Mouse (Mus musculus) R1 (cell line): Measurements from ENCODE around the gene Kif19a.

ENCODE experiments used
- DNase-seq: peaks from one replicate; pipeline ENCODE4 v3.0.0-alpha.2; 2018; ENCODE audit warnings: low read depth, low spot score

The Kif19a gene

GRCm38 (mm10) chr11:114807025-114807424, 41.8 kb downstream of the Kif19a start:
- no peak for DNase-seq

DNA sequence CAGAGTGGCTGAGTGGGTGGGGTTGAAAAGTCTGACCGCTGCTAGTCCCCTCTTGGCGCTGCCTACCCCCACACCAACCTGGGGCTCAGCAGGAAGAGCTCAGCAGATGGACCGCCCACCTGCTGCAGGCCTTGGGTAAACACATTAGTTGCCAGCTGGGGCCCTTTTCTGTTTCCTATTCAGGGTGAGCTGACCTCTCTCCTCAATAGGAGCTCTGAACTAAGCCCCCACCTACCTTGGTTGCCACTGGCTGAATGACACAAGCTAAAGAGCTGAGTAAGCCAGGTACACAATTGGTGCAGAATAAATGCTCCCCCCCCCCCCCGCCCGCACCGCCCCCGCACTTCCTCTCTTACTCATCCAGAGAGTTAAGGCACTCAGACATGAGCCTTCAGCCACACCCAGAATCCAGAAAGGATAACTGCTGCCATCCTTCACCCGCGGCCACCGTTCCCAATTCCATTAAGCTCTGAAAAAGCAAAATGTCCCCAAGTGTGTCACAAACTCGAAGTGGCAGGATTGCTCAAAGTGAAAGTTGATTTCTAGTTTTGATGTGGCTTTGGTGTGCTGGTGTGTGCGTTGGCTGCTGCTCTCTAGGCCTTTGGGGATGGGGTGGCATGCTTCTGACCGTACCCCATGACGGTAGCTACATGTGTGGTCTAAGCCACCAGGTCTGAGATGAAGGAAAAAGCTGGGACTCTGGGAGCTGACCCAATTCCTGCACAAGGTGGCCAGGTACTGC, 42.7 kb downstream of the Kif19a start:
- no peak for DNase-seq

DNA sequence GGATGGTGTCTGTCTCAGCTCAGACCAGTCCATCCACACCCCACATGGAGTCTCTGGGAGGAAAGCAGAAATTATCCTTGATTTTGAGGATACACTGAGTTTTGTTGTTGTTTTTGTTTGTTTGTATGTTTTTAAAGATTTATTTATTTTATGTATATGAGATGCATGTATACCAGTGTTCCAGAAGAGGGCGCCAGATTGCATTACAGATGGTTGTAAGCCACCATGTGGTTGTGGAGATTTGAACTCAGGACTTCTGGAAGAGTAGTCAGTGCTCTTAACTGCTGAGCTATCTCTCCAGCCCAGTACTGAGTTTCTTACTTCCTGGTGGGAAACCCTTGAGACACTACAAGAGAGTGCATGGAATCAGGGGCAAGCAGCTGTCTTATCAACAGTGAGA, 44.2 kb downstream of the Kif19a start:
- DNase-seq, result no peak

DNA sequence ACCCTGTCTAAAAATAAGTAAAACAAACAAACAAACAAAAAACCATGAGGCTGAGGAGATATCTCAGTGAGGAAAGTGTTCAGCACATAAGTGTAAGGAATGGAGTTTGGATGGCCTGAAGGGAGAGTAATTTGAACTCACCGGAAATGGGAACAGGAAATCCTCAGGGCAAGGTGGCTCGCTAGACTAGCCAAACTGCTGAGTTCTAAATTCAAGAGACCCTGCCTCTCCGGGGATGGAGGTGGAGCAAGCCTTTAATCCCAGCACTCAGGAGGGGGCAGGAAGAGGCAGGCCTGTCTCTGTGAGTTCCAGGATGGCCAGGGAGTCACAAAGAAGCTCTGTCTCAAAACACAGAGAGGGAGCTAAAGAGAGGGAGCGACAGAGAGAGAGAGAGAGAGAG, 45.2 kb downstream of the Kif19a start:
- peak; percentile 68 for DNase-seq

DNA sequence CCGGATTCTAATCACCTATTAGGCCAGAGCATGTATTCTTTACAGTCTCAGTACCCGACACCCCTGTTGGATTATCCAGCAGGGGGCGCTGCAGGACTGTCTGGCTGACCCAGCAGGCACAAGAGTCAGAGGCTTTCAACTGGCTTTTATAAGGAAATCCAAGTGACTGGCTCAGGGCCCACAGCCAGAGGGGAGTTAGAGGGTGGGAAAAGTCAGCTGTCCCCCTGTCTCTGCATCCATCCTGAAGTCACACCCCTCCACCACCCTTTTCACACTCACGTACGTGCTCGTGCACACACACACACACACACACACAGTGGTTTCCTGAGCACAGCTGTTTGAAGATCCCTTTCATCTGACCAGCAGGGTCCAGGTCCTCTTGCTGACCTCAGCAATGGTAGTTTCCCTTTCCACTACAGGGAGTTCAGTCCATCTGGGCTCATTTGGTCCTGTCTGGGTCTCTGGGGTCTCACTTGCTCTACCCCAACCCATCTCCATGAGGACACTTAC, 47.6 kb downstream of the Kif19a start:
- DNase-seq, result peak; percentile 85

DNA sequence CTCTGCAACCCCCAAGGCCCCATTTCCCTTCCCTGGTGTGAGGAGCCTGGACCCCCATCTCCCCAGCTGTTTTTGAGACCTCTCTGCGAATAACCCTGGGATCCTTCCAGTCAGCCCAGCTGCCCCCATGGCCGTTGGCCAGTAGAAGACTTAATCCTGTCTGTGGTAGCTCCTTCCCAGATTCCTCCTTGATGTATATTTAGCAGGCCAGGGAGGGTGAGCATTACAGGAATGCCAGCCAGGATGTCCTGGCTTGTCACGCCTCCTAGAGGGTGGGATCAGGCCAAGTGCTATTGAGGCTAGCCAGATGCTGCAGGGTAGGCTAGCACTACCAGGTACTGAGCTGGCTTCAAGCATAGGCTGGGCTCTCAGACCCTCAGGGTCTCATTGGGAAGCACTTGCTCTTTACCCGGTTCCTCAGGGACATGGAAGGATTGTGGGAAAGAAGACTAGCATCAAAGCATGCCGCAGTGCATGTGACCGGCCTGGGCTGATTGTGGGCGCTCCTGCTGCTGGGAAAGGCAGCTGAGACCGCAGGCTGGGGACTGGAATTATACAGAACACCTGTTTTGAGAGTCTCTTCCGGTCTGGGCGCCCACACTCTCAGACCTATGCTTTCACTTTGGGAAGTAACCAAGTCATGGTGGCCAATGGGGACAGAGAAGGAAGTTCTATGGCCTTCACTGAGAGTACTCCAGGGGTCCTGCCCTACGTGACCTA, 49.8 kb downstream of the Kif19a start:
- peak; percentile 39 for DNase-seq

DNA sequence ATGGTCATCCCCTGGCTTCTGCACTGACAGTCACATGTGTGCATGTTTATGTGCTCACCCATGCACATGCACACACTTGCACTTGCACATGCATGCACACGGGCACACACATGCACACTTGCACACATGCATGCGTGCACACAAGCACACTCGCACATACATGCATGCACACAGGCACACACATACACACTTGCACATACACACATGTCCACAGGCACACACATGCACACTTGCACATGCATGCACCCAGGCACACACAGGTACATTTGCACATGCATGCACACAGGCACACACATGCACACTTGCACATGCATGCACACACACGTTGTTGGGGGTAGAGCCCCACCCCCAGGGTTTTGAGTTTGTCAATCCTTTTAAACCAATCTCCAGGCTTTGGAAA, 51.7 kb downstream of the Kif19a start:
- no peak for DNase-seq

DNA sequence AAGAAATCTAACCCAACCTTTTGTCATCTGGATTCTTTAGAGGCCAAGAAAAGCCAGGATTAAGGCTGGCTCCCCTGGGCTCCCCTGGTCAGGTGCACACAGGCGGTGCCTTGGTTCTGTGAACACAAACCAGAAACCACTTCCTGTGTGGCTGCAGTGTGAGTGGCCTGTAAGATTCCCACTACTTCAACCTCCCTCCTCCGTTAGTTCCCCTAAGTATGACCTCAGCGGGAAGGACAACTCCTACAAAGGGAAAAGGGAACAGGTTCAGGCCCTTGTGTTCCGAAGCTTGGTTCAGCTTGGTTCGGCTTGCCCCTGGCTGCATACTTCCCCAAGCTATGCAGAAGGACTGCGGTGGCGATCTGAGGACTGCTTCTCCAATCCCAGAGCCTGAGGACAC, 53.0 kb downstream of the Kif19a start:
- no peak for DNase-seq

GRCm38 (mm10) chr11:114819110-114819509, 53.9 kb downstream of the Kif19a start:
- no peak for DNase-seq

- DNase-seq, result peak; percentile 77
Measured at GRCm38 (mm10) chr11:114820444-114820843, 55.3 kb downstream of the Kif19a start.

DNA sequence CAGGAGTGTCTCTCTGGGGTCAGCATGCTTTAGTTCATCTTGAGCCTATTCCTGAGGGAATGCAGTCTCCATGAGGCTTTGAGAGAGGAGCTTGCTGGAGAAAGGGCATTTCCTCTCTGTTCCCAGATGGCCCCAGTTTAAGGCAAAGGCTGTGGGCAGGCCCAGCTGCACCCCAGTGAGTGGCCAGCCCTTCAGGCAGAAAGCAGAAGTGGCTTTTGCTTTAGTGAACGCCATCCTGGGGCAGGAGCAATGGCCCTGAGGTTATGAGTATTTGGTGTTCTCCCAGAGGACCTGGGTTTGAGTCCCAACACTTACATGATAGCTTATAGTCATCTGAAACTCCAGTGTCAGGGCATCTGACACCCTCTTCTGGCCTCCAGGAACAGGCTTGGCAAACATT, 56.1 kb downstream of the Kif19a start:
- no peak for DNase-seq

DNA sequence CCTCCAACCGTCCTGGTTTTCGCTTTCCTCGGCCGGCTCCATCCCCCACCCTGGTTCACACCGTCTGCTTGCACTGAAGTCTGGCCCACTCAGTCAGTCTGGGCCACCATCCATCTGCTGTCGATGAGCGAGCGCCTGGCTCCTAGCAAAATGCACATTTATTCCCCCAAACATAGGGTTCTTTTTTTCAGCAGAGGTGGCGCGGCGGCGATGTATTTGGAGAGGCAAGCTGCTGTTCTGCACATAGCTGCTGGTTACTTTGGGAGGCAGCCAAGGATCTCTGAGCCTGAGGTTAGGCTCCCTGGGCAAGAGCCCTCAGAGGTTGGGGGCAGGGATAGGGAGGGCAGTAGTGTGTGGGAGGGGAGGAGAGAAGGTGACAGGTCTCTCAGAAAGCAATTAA, 57.5 kb downstream of the Kif19a start:
- no peak for DNase-seq

DNA sequence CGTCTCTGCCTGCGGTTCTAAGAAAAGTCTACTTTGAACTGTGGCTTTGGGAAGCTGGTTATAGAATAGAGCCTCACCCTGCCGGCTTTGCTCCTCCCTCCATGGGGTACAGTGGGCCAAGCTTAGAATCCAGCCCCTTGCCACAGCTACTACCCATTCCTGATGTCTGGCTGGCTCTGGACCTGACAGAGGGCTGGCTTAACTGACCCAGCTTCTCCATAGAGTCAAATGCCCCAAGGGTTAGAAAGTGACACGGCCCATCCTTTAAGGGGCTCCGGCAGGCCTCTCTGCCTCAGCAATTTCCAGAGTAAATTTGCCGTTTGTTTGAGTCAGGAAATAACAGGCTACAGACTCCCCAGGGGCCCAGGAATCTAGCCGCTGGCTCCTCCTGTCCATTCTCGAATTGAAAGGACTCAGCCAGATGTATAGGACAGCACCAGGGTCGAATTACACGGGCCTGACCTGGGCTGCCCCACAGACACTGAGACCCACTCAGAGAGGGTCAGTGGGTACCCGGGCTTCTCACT, 58.1 kb downstream of the Kif19a start:
- no peak for DNase-seq

- no peak for DNase-seq
Measured at GRCm38 (mm10) chr11:114826686-114827085, 61.5 kb downstream of the Kif19a start.

- peak; percentile 94 for DNase-seq
Measured at GRCm38 (mm10) chr11:114829499-114830432, 64.6 kb downstream of the Kif19a start.

- no peak for DNase-seq
Measured at GRCm38 (mm10) chr11:114830433-114830773, 65.2 kb downstream of the Kif19a start.

GRCm38 (mm10) chr11:114833166-114833565, 68.0 kb downstream of the Kif19a start:
- DNase-seq, result peak; percentile 72
